Mouse (Mus musculus) kidney, adult 8-10 months (tissue): ENCODE results near the gene Galr2.

Experiments used
- DNase-seq, 2 experiments: peaks; one replicate each; pipeline ENCODE4 v3.0.0; 2022

Galr2 gene

DNA sequence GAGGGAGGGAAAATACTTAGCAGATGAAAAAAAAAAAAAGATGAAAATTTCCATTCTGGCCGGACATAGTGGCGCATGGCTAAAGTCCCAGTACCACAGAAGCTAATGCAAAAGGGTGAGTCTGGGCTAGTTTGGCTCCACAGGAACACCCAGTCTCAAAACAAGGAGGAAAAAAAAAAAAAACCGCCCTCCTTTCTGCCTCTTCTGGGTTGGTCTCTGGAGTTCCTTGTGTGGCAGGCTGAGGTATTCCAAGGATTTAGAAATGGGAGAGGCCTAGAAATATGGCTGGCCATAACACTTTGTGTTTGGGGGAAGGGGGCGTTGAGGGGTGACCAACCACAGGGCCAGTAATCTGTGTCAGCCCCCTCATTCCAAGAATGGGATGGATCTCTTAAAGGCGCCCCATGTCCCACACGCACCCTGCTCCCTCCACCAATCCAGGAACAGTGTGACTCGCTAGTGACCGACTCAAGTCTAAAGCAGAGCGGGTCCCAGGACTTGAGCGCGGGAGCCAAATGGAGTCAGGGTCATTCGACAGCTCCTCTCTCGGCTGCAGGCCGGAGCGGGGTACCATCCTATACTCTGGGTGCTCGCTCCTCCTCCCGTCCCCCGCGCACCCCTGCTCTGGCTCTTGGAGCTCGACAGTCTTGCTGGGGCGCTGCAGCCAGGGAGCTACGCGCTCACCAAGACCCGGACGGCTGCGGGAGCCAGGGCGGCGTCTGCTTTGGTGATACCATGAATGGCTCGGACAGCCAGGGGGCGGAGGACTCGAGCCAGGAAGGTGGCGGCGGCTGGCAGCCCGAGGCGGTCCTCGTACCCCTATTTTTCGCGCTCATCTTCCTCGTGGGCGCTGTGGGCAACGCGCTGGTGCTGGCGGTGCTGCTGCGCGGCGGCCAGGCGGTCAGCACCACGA, at the start of gene Galr2:
Gene Galr2 (plus strand): TSS at position 189 of the 913 bp plus-strand sequence.
- no peak for DNase-seq

DNA sequence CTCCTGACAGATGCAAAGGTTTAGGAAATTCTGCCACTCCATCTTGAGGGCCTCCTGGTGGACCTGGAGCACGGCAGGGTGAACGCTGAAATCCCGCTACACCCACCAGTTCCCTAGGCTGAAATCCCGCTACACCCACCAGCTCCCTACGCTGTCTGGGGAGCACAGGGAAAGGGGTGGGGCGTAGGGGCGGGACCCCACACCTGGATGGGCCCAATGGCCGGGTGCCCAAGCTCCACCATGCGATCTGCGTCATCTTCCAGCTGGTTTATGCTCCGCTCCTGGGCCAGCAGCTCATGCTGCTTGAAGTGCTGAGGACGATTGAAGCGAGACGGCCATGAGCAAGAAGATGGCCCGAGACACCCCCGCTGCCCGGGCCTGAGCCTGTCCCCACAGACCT, 48.3 kb upstream of the Galr2 start:
- no peak for DNase-seq

DNA sequence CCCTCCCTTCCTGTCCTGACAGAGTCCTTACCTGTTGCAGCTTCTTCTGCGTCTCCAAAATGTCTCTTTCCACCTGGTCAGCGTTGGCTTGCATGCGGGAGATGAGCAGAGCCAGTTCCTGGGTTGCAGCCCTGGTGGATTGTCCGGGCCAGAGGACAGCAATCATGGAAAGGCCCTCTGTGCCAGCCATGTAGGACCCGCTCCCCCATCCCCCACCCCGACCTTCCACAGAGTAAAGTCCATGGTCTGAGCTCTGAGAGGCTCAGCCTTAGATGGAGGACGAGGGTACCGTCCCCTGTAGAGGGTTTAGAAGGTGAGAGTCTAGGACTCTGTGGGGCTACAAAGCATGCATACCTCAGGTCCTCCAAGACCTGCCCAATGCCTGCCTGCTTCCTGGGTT, 45.8 kb upstream of the Galr2 start:
- no peak for DNase-seq

DNA sequence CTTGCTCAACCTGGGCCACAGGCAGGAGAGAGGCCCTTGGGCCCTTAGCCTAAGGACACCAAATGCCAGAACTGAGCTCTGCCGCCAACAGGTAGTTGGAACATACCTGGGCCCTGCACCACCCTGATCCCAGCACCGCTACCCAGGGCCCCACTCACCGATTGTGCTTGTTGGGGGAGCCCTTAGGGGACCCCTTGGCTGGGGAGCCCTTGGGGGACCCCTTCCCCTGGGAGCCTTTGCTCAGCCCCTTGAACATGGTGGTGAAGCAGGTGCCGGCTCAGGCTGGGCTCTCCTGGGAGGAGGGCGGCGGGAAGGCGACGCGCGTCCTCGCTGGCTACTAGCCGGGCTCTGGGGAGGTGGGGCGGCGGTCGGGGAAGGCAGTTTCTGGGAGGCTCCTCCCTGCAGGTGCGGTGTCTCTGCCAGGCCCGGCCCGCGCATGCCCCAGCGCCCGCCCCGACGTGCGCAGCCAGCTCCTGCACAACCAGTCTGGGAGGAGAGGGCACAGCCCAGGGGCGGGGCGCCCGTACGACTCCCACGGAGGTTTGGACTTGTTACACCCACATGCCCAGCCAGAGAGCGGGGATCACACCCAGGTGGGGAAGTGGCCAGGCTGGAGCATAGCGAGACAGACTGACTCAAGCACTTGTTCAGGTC, 42.9 kb upstream of the Galr2 start, which contains the start of gene Evpl:
Gene Evpl (minus strand): TSS at position 336 of the 654 bp plus-strand sequence.
- peak; percentile 97 for DNase-seq

DNA sequence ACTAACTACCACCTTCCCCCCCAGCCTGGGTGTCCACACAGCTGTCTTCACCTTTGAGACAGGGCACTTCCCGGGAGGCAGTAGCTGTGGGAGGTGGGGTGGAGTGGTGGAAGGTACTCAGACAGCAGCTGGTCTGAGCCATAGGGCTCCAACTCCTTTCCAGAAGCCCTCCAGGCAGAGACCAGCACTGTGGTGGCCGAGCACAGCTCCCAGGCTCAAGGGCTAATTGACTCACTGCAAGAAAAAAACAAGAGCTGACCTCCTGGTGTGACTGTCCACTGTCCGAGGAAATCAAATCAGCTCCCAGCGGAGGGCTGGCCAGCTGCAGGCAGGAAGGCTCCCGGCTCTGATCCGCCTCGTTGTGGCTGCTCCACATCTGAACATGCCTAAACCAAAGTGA, 40.9 kb upstream of the Galr2 start:
- DNase-seq: no peak

DNA sequence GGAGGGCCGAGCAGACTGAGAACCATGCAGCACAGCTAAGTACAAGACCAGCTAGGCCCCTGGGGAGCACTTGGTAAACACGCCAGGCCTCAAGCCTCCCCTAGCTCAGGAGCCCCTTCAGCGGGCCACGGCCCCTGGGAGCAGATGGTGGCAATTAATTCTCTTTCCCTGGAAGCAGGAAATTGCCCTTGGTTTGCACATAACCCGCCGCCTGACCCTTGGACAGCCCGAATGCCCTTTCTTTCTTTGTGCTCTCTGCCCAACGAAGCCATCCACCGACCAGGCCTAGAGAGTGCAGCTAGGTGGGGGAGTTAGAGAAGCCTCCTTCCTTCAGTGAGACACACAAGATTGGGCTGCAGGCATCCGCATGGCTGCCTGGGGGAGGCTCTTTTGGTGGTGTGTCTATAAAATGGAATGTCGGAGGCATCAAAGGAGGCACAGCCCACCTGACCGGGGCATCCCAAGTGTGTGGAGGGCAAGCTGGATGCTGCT, 38.9 kb upstream of the Galr2 start:
- DNase-seq: peak; percentile 63 to 65

DNA sequence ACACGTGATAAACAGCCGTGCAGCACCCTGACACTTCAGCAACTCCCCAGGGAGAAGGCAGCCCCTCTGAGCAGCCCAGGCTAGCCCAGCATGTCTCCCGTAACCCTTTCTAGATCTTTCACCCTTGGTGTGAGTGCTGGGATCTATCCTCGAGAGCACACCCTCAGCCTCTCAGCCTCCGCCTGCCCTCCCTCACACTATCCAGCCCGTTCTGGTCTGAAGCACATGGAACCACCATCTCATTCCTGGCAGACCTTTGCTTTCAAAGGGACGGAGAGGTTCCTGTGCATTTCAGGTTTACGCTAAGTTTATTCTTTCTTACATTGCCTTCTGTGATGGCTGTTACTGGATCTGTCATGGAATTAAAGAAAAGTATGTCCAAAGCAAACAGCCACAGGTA, 36.2 kb upstream of the Galr2 start:
- no peak for DNase-seq

DNA sequence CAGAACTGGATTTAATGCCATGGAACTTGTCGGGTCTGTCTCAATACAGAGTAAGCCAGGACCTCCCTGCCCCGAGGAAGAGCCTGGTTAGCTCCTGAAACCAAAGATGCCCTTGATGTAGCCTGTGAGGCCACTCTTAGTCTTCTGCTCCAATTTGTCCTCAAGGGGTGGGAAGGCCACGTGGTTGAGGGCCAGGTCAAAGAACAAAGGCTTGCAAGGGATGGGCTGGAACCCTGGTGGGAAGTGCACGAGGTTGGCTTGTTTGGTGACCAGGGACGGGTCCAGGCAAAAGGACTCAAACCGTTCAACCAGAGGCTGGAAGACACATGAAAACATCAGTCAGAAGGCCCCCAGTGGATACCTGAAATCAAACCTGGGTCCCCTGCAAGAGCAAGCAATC, 35.1 kb upstream of the Galr2 start:
- peak; percentile 71 to 73 for DNase-seq

DNA sequence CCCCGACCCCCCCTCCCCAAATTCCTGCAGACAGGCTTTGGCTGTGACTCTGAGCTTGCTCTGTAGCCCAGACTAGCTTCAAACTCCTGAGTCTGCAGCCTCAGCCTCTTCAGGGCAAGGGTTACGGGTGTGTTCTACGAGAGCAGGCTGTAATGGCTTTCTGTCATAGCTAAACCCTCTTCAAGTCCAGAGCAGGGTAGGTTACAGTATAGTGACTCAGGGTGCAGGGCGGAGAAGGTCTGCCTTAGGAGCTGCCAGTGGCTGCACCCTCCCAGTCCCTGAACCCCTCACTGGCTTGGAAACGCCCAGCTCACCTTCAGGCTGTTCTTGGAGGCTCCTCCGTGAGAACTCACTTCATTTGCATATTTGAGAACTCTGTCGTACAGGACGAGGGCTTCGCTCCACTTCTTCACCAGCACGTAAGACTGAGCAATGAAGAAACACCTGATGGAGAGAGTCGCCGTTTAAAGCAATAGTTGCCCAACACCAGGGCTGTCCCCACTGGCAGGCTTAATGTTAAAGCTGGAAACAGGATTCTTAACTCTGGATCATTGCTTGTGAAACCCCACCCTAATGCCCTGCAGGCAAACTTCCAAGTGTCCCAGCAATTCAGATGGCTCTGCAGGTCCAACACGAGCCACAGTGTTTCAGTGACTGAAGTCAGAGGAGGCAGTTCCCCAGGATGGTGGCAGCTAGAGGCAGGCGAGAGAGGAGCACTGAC, 33.1 kb upstream of the Galr2 start:
- peak; percentile 36 to 41 for DNase-seq

DNA sequence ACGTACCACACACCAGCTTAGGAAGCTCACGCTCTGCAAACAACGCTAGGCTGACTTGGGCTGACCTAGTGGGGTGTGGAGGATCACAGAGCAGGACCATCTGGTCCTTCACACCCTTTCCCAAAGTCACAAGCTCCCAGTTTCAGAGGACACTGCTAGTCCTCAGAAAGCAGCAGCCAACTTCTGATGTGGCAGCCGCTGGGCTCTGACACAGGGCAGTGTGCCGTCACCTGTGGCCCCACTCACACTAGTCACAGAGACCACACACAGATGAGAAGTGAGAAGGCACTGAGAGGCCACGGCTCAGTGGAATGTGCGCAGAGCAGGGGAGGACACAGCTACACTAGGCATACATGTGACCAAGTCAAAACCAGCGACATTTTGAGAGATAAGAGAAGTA, 29.8 kb upstream of the Galr2 start:
- DNase-seq: no peak

DNA sequence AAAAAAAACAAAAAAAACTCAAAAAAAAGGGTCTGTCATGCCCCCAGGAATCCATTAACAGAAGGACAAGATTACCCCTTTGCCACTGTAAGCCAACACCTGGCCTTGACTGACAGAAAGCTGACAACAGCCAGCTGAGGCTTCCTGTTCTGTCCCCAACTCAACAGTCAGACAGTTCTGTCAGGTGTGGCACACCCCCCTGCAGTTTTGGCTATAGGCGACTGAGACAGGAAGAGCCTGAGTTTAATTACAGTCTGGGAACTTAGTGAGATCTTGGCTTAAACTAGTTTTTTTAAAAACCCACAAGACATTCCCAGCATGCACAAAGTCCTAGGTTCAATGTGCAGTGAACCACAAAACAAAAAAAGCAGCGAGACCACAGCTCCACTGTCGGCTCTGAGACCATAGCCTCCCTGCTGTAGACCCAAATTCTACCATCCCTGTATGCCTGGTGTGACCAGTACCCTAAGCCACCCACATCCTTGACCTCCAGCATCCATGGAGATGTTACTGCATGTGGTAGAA, 27.6 kb upstream of the Galr2 start:
- DNase-seq: peak; percentile 44 to 66

DNA sequence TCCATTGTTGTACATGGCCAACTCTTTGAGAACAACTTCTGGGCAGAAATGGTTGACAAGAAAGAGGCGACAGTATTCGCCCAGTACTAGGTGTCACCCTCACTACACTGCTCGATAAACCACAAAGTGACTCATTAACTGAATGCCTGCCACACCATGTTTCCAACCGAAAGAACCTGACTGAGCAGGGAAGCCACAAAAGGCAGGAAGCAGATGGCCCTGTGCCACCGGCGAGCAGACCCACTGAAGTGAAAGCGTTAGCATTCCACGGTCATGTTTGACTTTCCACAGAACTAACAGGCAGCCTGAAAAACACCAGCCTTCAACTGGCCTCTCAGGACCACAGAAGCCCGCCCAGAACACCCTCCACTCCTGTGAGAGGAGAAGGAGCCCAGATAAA, 26.1 kb upstream of the Galr2 start:
- peak; percentile 77 to 78 for DNase-seq

DNA sequence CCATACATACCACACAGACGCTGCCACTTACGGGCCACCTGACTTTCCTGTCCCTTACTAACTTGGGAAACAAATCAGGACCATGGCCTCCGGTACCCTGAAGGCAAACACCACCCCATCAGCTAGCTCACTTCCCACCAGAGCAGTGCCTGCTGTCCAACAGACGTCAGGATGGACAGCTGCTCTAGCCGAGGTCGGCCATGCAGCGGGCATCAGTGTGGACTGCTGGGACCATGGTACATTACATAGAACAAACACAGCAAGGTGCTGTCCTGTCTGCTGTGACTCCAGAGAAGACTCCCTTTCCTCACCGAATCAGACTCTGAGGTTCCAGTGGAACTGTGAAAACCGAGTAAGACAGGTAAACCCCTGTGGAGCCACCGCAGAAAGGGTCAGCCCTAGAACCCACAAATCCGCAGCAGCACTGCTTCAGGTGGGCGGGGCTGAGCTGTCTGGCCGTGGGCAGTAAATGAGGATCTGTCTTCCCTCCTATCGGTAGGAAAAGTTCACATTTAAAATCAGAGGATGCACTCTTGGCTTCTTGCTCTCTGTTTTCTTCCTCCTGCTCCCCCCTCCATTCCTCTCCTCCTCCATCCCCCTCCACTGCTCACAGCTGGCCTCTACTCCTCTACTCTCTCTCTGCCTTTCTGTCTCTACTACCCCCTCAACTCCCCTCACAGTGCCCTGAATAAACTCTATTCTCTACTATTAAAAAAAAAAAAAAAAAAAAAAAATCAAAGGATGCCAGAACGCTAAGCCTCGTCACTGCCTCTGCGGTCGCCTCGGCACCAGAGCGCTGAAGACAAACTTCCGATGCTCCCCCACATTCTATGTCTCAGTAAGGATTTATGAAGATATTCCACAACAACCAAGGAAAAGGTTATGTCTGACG, 25.4 kb upstream of the Galr2 start:
- no peak for DNase-seq

DNA sequence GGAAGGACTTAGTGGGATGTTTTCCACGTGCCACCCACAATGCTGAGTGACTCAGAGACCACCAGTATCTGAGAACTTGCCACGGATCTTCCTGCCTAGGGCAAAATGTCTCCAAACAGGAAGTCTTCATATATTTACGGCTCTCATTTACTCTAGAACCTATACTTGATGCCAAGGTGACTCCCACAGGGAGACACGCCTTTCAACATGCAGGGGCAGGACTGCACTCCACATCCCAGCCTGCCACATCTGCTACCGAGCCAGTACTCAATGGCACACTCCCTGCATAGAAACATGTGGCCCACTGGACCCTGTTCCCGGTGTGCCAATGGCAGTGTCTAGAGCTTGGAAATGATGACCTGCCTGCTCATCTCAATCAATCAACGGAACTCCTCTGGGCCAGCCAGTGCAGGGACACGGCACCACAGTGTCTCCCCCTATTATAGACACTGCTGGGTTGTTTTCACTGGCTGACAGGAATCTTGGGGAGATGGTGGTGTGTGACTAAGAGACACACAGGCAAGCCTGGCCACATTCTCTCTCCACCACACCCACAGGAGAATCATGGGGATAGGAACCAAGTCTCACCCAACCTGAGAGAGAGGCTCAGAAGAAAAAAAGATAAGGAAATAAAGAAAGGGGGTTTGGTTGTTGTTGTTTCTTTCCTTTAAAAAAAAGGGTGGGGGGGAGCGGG, 24.6 kb upstream of the Galr2 start:
- no peak for DNase-seq

DNA sequence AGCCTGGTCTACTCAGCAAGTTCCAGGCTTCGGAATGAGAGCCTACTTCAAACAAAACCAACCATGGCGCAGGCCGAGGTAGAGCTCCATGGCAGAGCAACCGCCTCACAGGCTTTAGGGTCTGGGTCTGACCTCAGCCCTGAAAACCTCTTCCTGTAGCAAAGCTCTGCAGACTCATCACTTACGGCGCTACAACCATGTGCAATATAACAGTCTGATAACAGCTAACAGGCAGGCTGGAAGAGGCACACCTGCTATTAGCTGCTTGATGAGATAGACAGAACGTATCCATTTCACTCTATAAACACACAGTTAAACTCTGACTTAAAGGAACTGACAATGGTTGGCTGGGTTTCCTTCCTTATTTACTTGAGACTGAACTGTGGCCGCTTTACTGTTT, 21.3 kb upstream of the Galr2 start:
- no peak for DNase-seq

DNA sequence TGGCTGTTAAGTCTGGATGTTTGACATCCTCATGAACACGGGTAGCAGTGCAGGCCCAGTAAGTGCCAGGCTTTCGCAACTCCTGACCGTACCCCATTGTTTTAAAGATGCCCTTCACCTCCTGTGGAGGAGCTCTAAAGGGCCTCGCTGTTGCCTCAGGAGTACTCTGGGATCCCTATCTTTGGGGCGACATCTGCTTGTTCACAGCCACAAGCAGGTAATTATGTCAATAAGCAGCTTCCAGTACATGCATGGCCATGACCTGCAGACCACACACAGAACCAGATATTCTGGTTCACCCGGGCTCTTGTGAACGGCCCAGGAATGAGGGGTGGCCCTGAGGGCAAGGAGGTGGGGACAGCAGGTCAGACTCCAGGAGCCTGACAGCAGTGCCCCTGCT, 20.5 kb upstream of the Galr2 start:
- DNase-seq: no peak

DNA sequence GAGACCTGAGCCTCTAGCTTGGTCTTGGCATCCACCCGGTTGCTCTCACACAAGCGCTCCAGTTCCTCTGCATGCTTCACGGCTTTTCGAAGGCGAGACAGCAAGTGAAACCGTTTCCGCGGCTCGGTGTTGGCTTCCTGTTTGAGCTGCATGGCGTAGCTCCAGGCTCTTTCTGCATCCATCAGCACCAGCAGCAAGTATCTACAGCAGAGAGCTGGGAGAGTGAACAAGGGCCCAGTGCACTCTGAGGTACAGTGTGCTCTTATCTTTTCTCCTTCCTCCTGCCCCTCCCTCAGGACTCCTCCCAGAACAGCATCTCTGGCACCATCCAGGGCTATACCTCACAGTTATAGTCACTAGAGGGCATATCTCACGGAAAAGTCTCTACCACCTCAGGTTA, 15.4 kb upstream of the Galr2 start:
- DNase-seq: no peak

DNA sequence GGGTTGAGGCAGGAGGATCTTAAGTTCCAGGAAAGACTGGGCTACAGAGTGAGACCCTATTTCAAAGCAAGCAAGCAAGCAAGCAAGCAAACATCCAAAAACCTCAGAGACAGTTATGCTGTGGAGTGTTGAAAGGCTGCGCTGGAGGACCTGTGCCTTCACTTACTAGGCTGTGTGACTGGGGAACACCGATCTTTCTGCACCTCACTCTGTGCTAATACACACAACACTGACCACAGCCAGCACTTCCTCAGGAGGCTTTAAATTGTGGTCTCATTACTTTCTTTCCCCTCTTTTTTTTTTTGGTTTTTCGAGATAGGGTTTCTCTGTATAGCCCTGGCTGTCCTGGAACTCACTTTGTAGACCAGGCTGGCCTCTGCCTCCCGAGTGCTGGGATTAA, 14.9 kb upstream of the Galr2 start:
- DNase-seq: no peak

DNA sequence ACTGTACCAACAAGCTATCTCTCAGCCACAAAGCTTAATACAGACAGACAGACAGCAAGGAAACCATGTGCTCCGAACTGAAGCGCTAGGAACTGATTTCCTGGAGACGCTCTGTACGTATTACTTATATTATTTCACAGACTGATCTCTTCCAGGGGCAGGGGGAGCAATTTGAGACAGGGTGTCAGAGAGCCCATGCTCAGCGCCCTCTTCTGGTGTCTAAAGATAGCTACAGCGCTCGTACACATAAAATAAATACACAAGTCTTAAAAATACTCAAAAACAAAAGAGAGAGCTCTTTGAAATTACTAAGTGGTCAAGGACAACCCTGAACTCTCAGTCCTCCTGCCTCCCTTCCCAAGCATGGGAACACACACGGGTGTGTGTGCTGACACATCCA, 13.1 kb upstream of the Galr2 start:
- DNase-seq: no peak

DNA sequence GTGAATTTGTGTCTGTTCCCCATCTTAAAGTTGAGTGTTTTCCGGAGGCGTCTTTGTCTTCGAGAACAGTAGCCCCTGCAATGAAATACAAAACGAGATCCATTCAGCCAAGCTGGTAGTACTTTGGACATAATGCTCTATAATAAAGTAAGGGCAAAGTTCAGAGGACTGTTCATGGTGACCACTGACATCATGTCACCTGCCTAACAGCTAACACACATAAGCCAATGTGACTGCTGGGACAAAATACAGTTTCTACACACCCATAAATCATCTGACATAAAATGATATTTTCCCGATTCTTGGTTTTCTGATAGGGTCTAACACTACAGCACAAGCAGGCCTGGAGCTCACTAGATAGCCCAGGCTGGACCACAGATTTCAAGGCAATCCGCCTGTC, 12.4 kb upstream of the Galr2 start:
- DNase-seq: no peak

DNA sequence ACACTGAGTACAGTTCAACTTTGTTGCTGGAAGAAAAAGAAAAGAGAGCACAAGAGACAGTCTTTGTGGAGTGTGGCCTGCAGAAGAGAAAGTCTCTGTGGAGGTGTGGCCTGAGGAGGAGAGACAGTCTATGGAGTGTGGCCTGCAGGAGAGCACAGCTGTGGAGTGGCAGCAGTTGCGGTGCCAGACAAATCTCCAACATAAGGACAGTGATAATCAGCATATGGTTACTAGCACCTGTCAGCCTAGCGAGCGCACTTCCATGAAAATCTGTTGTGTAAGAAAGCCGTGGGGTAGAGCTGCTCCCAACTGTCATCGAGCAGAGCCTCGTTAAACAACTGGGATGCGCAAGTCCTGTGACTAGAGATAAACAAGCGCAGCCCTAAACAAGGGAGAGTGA, 11.2 kb upstream of the Galr2 start:
- no peak for DNase-seq
